In genomic region chrX:77509776-77510175, GRCm38 (mm10) we compare ENCODE assay signal across 8 mouse cellular contexts. TPM values are rescaled to one million over a fixed set of nuclear protein-coding genes. Genes with fewer than 3 reads are reported as not detected.
DNase-seq lines count a peak whose midpoint lies in the region; ATAC-seq lines count a peak whose summit lies in the region.

No protein-coding gene starts in this region.

- ATAC-seq in granulocyte monocyte progenitor cell, adult 5-6 weeks (replicated peaks; ENCODE audit: poor library complexity, severe bottlenecking), result 0 out of 2 replicates have a peak, but pooled peaks have one; percentile 3

- H3K27me3 ChIP-seq in midbrain, embryonic 10.5 days (ENCODE audit: low read depth, poor library complexity, severe bottlenecking), result no peaks in the 10 kb centered on the region
- H3K27me3 ChIP-seq in splenic B cell, adult 2 months (ENCODE audit: control insufficient read depth, insufficient read depth, low read length, poor library complexity, severe bottlenecking), result no peaks in the 10 kb centered on the region

- H3K4me3 ChIP-seq in midbrain, embryonic 10.5 days, result peak overlapping the region; percentile 71

- no peaks in the 10 kb centered on the region for H3K36me3 ChIP-seq in midbrain, embryonic 10.5 days
- no peaks in the 10 kb centered on the region for H3K36me3 ChIP-seq in splenic B cell, adult 2 months (ENCODE audit: control insufficient read depth, insufficient read depth, low read length, poor library complexity, severe bottlenecking)

- WGBS in midbrain, embryonic 10.5 days, result 11% methylated on average over 10 of the region's 10 CpGs

- DNase-seq in spleen, adult 18-20 months, result peak; percentile 16 to 18
- DNase-seq in spleen, adult 12 weeks (ENCODE audit: low spot score), result no peak
- DNase-seq in cerebellum, adult 11-12 months, result peak; percentile 58
- peak; percentile 34 to 40 for DNase-seq in layer of hippocampus, postnatal 10 days (ENCODE audit: low spot score in 2 of 2)
- DNase-seq in midbrain, embryonic 10.5 days (ENCODE audit: low spot score), result peak; percentile 48
- peak; percentile 20 for DNase-seq in splenic B cell, adult 2 months (ENCODE audit: low read depth, low spot score)
- DNase-seq in adipocyte (ENCODE audit: low spot score), result no peak

- peak overlapping the region; percentile 96 for H3K27ac ChIP-seq in midbrain, embryonic 10.5 days (replicated peaks)

- H3K4me1 ChIP-seq in midbrain, embryonic 10.5 days, result peaks cover 23% of the 10 kb centered on the region

- peaks cover 10% of the 10 kb centered on the region; the same call in 1 of the 2 replicates for H3K9me3 ChIP-seq in midbrain, embryonic 10.5 days (replicated peaks)

RNA-seq across cellular contexts. Expression of gene Tbl1x, which starts 1.0 kb away (rescaled TPM):
- total RNA-seq in granulocyte monocyte progenitor cell, adult 5-6 weeks (2014; fragmentation: Nextera tagmentation), result 38.5 and 41.5 TPM in 2 replicates
- total RNA-seq in granulocyte monocyte progenitor cell, adult 5-6 weeks (2017), result 33.1 and 37.9 TPM in 2 replicates
- 10 to 100 TPM; 45.5 to 46.7 TPM for total RNA-seq in layer of hippocampus, postnatal 10 days (2021)
- 67.0 and 69.9 TPM in 2 replicates for polyA plus RNA-seq in midbrain, embryonic 10.5 days (2016; fragmentation: Nextera tagmentation; extraction: Ambion mirVana)

Comparison
In these comparisons a context has a peak if more than half of its experiments do, and no peak if none do; other contexts are left out.
1. DNase-seq: peak in spleen, adult 18-20 months (2 of 2), cerebellum, adult 11-12 months (single experiment), layer of hippocampus, postnatal 10 days (2 of 2), midbrain, embryonic 10.5 days (single experiment) and splenic B cell, adult 2 months (single experiment); none in spleen, adult 12 weeks (single experiment) and adipocyte (single experiment).